17 mouse cellular contexts compared by ENCODE assay signal in the genomic region with DNA sequence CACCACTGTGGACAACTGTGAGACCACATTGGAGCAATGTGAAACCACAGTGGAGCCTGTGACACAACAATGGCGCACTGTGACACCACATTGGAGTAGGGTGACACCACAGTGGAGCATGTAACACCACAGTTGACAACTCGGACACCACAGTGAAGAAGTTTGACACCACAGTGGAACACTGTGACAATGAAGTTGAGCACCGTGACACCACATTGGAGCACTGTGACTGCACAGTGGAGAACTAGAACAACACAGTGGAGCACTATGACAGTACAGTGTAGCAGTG.
DNase-seq lines count a peak whose midpoint lies in the region; ATAC-seq lines count a peak whose summit lies in the region.
"Had no signal": no experiment of that assay in that cellular context is flagged by ENCODE, and none has a peak within 500 bp of the region (broad histone marks: within the 10 kb centered on the region; RNA-seq: fewer than 3 reads in every experiment).

No protein-coding gene starts in this region.

- H3K9me3 ChIP-seq in forebrain, embryonic 12.5 days: peaks cover 60% of the 10 kb centered on the region
- H3K9me3 ChIP-seq in forebrain, embryonic 10.5 days: peaks cover 61% of the 10 kb centered on the region
- H3K9me3 ChIP-seq in kidney, embryonic 16.5 days (ENCODE audit: low read length): peaks cover 60% of the 10 kb centered on the region
- H3K9me3 ChIP-seq in midbrain, embryonic 11.5 days (ENCODE audit: control insufficient read depth, low read length): peaks cover 60% of the 10 kb centered on the region
- peaks cover 61% of the 10 kb centered on the region for H3K9me3 ChIP-seq in midbrain, embryonic 10.5 days (replicated peaks)

- no peak overlapping the region for H3K4me2 ChIP-seq in forebrain, embryonic 12.5 days
- H3K4me2 ChIP-seq in kidney, embryonic 16.5 days (replicated peaks; ENCODE audit: low read depth, low read length): no peak overlapping the region
- H3K4me2 ChIP-seq in midbrain, embryonic 11.5 days: no peak overlapping the region
- H3K4me2 ChIP-seq: hindbrain, embryonic 15.5 days; limb, embryonic 12.5 days; neural tube, embryonic 13.5 days had no signal

- no peak for DNase-seq in forebrain, embryonic 10.5 days (ENCODE audit: extremely low spot score, low spot score)
- DNase-seq in kidney, adult 9 months: no peak
- no peak for DNase-seq in midbrain, embryonic 11.5 days (ENCODE audit: low spot score, missing footprints)
- DNase-seq in midbrain, embryonic 10.5 days (ENCODE audit: low spot score): no peak
- DNase-seq: adrenal gland, postnatal 36 days; cerebellum, postnatal 10 days; embryo, embryonic 11 days; kidney, adult 8-10 months; right cerebral cortex, postnatal 4 days had no signal

- no peaks in the 10 kb centered on the region for H3K4me1 ChIP-seq in forebrain, embryonic 12.5 days
- H3K4me1 ChIP-seq in forebrain, embryonic 10.5 days: no peaks in the 10 kb centered on the region
- no peaks in the 10 kb centered on the region for H3K4me1 ChIP-seq in kidney, embryonic 16.5 days (ENCODE audit: insufficient read depth, low read length)
- no peaks in the 10 kb centered on the region for H3K4me1 ChIP-seq in midbrain, embryonic 11.5 days (ENCODE audit: control insufficient read depth, insufficient read depth, low read length)
- H3K4me1 ChIP-seq in midbrain, embryonic 10.5 days: no peaks in the 10 kb centered on the region
- H3K4me1 ChIP-seq: hindbrain, embryonic 15.5 days; limb, embryonic 12.5 days; neural tube, embryonic 13.5 days had no signal

- WGBS in forebrain, embryonic 12.5 days: 76% methylated on average over 3 of the region's 3 CpGs
- 76% methylated on average over 3 of the region's 3 CpGs for WGBS in forebrain, embryonic 10.5 days
- WGBS in kidney, embryonic 16.5 days: 87% methylated on average over 3 of the region's 3 CpGs
- 80% methylated on average over 3 of the region's 3 CpGs for WGBS in midbrain, embryonic 11.5 days
- 83% methylated on average over 3 of the region's 3 CpGs for WGBS in midbrain, embryonic 10.5 days

- ATAC-seq in forebrain, embryonic 12.5 days (ENCODE audit: low FRiP score): peak; percentile 18; the same call in 1 of the 2 replicates
- ATAC-seq in kidney, embryonic 16.5 days (ENCODE audit: low FRiP score, low TSS enrichment): peak; percentile 1; the same call in 1 of the 2 replicates
- ATAC-seq in midbrain, embryonic 11.5 days (ENCODE audit: low FRiP score): peak; percentile 3; the same call in 1 of the 2 replicates
- 0 out of 2 replicates have a peak, but pooled peaks have one; percentile 3 for ATAC-seq in granulocyte monocyte progenitor cell, adult 5-6 weeks (replicated peaks; ENCODE audit: poor library complexity, severe bottlenecking)

- no peaks in the 10 kb centered on the region for H3K27me3 ChIP-seq in forebrain, embryonic 12.5 days
- H3K27me3 ChIP-seq in forebrain, embryonic 10.5 days (ENCODE audit: poor library complexity, severe bottlenecking): no peaks in the 10 kb centered on the region
- no peaks in the 10 kb centered on the region for H3K27me3 ChIP-seq in kidney, embryonic 16.5 days (ENCODE audit: insufficient read depth, low read length)
- no peaks in the 10 kb centered on the region for H3K27me3 ChIP-seq in midbrain, embryonic 11.5 days (ENCODE audit: control insufficient read depth, insufficient read depth, low read length)
- no peaks in the 10 kb centered on the region for H3K27me3 ChIP-seq in midbrain, embryonic 10.5 days (ENCODE audit: low read depth, poor library complexity, severe bottlenecking)
- H3K27me3 ChIP-seq: hindbrain, embryonic 15.5 days; limb, embryonic 12.5 days; neural tube, embryonic 13.5 days had no signal

- H3K27ac ChIP-seq in forebrain, embryonic 12.5 days: no peak overlapping the region
- no peak overlapping the region for H3K27ac ChIP-seq in forebrain, embryonic 10.5 days
- no peak overlapping the region for H3K27ac ChIP-seq in kidney, embryonic 16.5 days (ENCODE audit: low read length)
- no peak overlapping the region for H3K27ac ChIP-seq in midbrain, embryonic 11.5 days (ENCODE audit: low read depth, low read length)
- no peak overlapping the region for H3K27ac ChIP-seq in midbrain, embryonic 10.5 days (replicated peaks)
- H3K27ac ChIP-seq: hindbrain, embryonic 15.5 days; left cerebral cortex, adult 2 months; limb, embryonic 12.5 days; neural tube, embryonic 13.5 days had no signal

- H3K4me3 ChIP-seq in forebrain, embryonic 12.5 days (replicated peaks): no peak overlapping the region
- H3K4me3 ChIP-seq in forebrain, embryonic 10.5 days: no peak overlapping the region
- no peak overlapping the region for H3K4me3 ChIP-seq in kidney, embryonic 16.5 days (ENCODE audit: low read length)
- no peak overlapping the region for H3K4me3 ChIP-seq in midbrain, embryonic 11.5 days (ENCODE audit: low read depth, low read length)
- H3K4me3 ChIP-seq in midbrain, embryonic 10.5 days: no peak overlapping the region
- H3K4me3 ChIP-seq: erythroblast, embryonic 14.5 days; hindbrain, embryonic 15.5 days; left cerebral cortex, adult 2 months; limb, embryonic 12.5 days; neural tube, embryonic 13.5 days had no signal

- H3K36me3 ChIP-seq in forebrain, embryonic 12.5 days (replicated peaks): 0 out of 2 replicates have a peak, but pooled peaks cover 4% of the 10 kb centered on the region
- no peaks in the 10 kb centered on the region for H3K36me3 ChIP-seq in forebrain, embryonic 10.5 days (replicated peaks)
- H3K36me3 ChIP-seq in kidney, embryonic 16.5 days (ENCODE audit: insufficient read depth, low read length): no peaks in the 10 kb centered on the region
- no peaks in the 10 kb centered on the region for H3K36me3 ChIP-seq in midbrain, embryonic 11.5 days (ENCODE audit: control insufficient read depth, insufficient read depth, low read length)
- H3K36me3 ChIP-seq in midbrain, embryonic 10.5 days: no peaks in the 10 kb centered on the region
- H3K36me3 ChIP-seq: hindbrain, embryonic 15.5 days; limb, embryonic 12.5 days had no signal

- no peak overlapping the region for H3K9ac ChIP-seq in forebrain, embryonic 12.5 days
- no peak overlapping the region for H3K9ac ChIP-seq in kidney, embryonic 16.5 days (replicated peaks; ENCODE audit: low read length)
- no peak overlapping the region for H3K9ac ChIP-seq in midbrain, embryonic 11.5 days (ENCODE audit: low read length)
- H3K9ac ChIP-seq: hindbrain, embryonic 15.5 days; limb, embryonic 12.5 days; neural tube, embryonic 13.5 days had no signal
